Mouse (Mus musculus) lung, embryonic 16.5 days (tissue): Measurements from ENCODE around the gene Cemip. TPM values are rescaled to one million over a fixed set of nuclear protein-coding genes. Genes with fewer than 3 reads are reported as not detected.

Source experiments
- ATAC-seq: fragments of 200-750 bp; cut with Nextera tagmentation; 2 replicates; pipeline ENCODE4 v1.8.0; 2017; ENCODE audit warnings: low read depth, mild to moderate bottlenecking, moderate library complexity
- H3K27ac ChIP-seq: fragments of 300-500 bp; sonication (generic); 2 replicates; pipeline ENCODE4 v1.5.1; 2014; ENCODE audit warnings: mild to moderate bottlenecking, control low read depth, low read length
- H3K27me3 ChIP-seq: fragments of 300-500 bp; sonication (generic); 2 replicates; pipeline ENCODE4 v1.6.1; 2014; ENCODE audit warnings: low read depth, low read length, mixed read lengths; ENCODE audit not compliant: control insufficient read depth, insufficient read depth
- H3K36me3 ChIP-seq: fragments of 300-500 bp; sonication (generic); 2 replicates; pipeline ENCODE4 v1.6.1; 2014; ENCODE audit warnings: low read length; ENCODE audit not compliant: control insufficient read depth, insufficient read depth
- H3K4me1 ChIP-seq: fragments of 300-500 bp; sonication (generic); replicated peaks from 2 replicates; pipeline ENCODE4 v1.6.1; 2014; ENCODE audit warnings: low read length, mixed read lengths; ENCODE audit not compliant: control insufficient read depth, insufficient read depth
- H3K4me2 ChIP-seq: fragments of 300-500 bp; sonication (generic); 2 replicates; pipeline ENCODE4 v1.6.1; 2014; ENCODE audit warnings: low read depth, low read length, control low read depth
- H3K4me3 ChIP-seq: fragments of 300-500 bp; sonication (generic); 2 replicates; pipeline ENCODE4 v1.5.1; 2014; ENCODE audit warnings: mild to moderate bottlenecking, low read length, control low read depth
- H3K9ac ChIP-seq: fragments of 300-500 bp; sonication (generic); 2 replicates; pipeline ENCODE4 v1.6.1; 2014; ENCODE audit warnings: low read length, control low read depth
- H3K9me3 ChIP-seq: fragments of 300-500 bp; sonication (generic); 2 replicates; pipeline ENCODE4 v1.6.1; 2016; ENCODE audit warnings: low read length; ENCODE audit not compliant: control insufficient read depth
- WGBS: fragments of 180-500 bp; shearing (Covaris S2); extraction: QIAGEN DNeasy Blood & Tissue Kit; methylation state at CpG from one replicate; pipeline ENCODE4 v1.1.7; 2014; 5-methylcytosine and 5-hydroxymethylcytosine counted together
- polyA plus RNA-seq: library from polyadenylated mRNA; unstranded; fragments of >200 nt; fragmentation: Nextera tagmentation; extraction: Ambion mirVana; gene quantifications from 2 replicates; pipeline ENCODE4 v1.2.1, GENCODE M21; 2015

Cemip gene
- polyA plus RNA-seq, 1 experiment from 2014 or later = 1.4 TPM

DNA sequence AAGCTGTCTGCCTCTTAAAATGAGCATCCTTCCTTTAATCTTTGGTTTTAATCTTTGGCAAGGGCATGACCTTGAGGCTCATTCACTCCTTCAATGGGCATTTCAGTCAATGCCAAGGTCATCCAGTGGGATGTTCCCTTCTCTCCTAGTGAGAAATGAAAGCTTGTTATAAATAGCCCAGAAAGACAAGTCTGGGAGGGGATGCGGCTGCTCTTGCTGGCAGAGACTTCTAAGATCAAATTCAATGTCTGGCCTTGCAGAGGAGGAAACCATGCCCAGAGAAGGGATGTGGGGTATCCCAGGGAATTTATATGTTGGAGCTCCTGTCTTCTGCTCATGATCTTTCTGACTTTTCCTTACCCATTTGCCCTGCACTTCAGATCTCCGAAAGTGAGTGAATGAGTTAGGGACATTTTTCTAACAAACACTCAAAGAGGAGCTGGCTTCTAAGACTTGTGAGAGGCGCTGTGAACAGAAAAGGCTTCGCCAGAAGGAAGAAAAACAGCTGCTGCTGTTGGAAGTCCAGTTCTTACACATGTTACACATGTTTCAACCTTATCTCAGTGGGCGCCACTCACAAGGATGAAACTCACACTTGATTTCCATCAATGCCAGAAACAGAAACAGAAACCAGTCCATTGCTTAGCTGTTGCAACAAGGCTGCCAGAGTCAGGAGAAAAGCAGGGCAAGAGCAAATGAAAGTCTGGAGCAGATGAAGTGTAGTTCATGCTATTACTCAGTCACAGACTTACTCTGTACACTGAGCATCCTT is 120.1 kb downstream of the Cemip start:
- ATAC-seq = peak; percentile 87
- Histone ChIP-seq H3K27ac (peak overlapping the region; percentile 37; the same call in 1 of the 2 replicates), H3K4me1 (no peaks in the 10 kb centered on the region)

GRCm38 (mm10) chr7:83965181-83965580 is 121.1 kb downstream of the Cemip start:
- H3K9ac ChIP-seq = no peak overlapping the region
- H3K4me2 ChIP-seq = no peak overlapping the region
- no peaks in the 10 kb centered on the region for H3K36me3 ChIP-seq
- no peak for ATAC-seq
- H3K4me3 ChIP-seq = no peak overlapping the region
- no peaks in the 10 kb centered on the region for H3K4me1 ChIP-seq
- no peaks in the 10 kb centered on the region for H3K27me3 ChIP-seq
- H3K9me3 ChIP-seq = no peaks in the 10 kb centered on the region
- H3K27ac ChIP-seq = no peak overlapping the region

More for the DNA sequence above, 120.1 kb downstream of the Cemip start:
- Histone ChIP-seq H3K4me2 (no peak overlapping the region), H3K9me3 (no peaks in the 10 kb centered on the region), H3K4me3 (no peak overlapping the region), H3K27me3 (no peaks in the 10 kb centered on the region), H3K36me3 (no peaks in the 10 kb centered on the region), H3K9ac (no peak overlapping the region)
- WGBS = 28% methylated on average over 5 of the region's 5 CpGs

GRCm38 (mm10) chr7:83952511-83952910 is 133.8 kb downstream of the Cemip start:
- ATAC-seq = no peak
- no peak overlapping the region for H3K27ac ChIP-seq
- H3K4me2 ChIP-seq = no peak overlapping the region
- H3K9me3 ChIP-seq = no peaks in the 10 kb centered on the region
- H3K27me3 ChIP-seq = no peaks in the 10 kb centered on the region
- no peak overlapping the region for H3K9ac ChIP-seq
- H3K36me3 ChIP-seq = no peaks in the 10 kb centered on the region
- 88% methylated on average over 9 of the region's 9 CpGs for WGBS
- no peak overlapping the region for H3K4me3 ChIP-seq
- no peaks in the 10 kb centered on the region for H3K4me1 ChIP-seq

DNA sequence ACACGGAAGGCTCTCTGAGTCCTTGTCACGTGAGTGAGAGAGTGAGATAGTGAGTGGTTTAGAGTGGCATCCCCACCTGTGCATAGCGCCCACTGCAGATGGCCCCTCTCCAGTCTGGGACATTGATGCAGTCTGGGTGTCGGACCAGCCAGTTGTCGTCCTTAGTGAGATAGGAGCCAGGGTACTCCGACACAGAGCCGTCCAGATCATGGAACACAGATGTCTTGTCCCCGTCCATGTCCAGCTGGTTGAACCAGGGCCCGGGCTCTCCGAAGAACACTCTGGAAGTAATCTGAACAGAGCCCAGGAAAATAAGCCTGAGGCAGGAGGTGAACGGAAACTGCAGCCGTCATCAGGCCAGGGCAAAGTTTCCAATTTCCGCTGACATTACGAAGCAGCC is 135.0 kb downstream of the Cemip start:
- no peak for ATAC-seq
- 84% methylated on average over 14 of the region's 14 CpGs for WGBS
- Histone ChIP-seq H3K4me1 (no peaks in the 10 kb centered on the region), H3K27me3 (no peaks in the 10 kb centered on the region), H3K9me3 (no peaks in the 10 kb centered on the region), H3K27ac (no peak overlapping the region), H3K4me3 (no peak overlapping the region), H3K4me2 (no peak overlapping the region), H3K9ac (no peak overlapping the region), H3K36me3 (no peaks in the 10 kb centered on the region)

GRCm38 (mm10) chr7:83949662-83950061 is 136.6 kb downstream of the Cemip start:
- no peak for ATAC-seq
- 71% methylated on average over 6 of the region's 6 CpGs for WGBS
- H3K27me3 ChIP-seq = no peaks in the 10 kb centered on the region
- no peak overlapping the region for H3K4me3 ChIP-seq
- H3K4me2 ChIP-seq = no peak overlapping the region
- no peaks in the 10 kb centered on the region for H3K4me1 ChIP-seq
- H3K36me3 ChIP-seq = no peaks in the 10 kb centered on the region
- no peaks in the 10 kb centered on the region for H3K9me3 ChIP-seq
- H3K9ac ChIP-seq = no peak overlapping the region
- H3K27ac ChIP-seq = no peak overlapping the region

DNA sequence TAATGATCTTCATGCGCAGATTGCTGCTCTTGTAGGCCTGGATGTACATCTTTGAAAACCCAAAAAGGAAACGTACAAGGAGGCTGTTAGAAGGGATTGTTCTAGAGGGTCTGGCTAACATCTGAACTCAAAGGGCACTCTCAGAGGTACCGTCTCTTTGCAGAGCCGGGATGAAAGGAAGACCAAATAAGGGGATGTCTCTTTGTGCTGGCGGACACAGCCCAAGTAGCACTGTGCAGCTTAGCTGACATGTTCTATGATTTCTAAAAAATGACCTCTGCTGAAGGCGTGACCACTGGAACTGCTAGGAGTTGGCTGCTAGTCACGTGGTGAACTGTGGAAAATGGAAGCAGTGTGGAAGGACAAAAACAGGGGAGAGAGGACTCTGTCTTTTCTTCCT is 137.6 kb downstream of the Cemip start:
- no peaks in the 10 kb centered on the region for H3K36me3 ChIP-seq
- H3K4me3 ChIP-seq = no peak overlapping the region
- H3K9ac ChIP-seq = no peak overlapping the region
- no peak overlapping the region for H3K4me2 ChIP-seq
- H3K27me3 ChIP-seq = no peaks in the 10 kb centered on the region
- no peaks in the 10 kb centered on the region for H3K4me1 ChIP-seq
- H3K9me3 ChIP-seq = no peaks in the 10 kb centered on the region
- no peak overlapping the region for H3K27ac ChIP-seq
- WGBS = 64% methylated on average over 7 of the region's 7 CpGs
- ATAC-seq = no peak

- ATAC-seq = no peak
- Histone ChIP-seq H3K27me3 (no peaks in the 10 kb centered on the region), H3K4me1 (no peaks in the 10 kb centered on the region), H3K9ac (no peak overlapping the region), H3K27ac (no peak overlapping the region), H3K36me3 (no peaks in the 10 kb centered on the region), H3K4me3 (no peak overlapping the region), H3K4me2 (no peak overlapping the region), H3K9me3 (no peaks in the 10 kb centered on the region)
- 84% methylated on average over 8 of the region's 8 CpGs for WGBS
These were observed 144.6 kb downstream of the Cemip start for GRCm38 (mm10) chr7:83941701-83942101.

- Histone ChIP-seq H3K4me1 (no peaks in the 10 kb centered on the region), H3K9ac (no peak overlapping the region), H3K27me3 (no peaks in the 10 kb centered on the region), H3K4me3 (no peak overlapping the region), H3K36me3 (no peaks in the 10 kb centered on the region), H3K27ac (no peak overlapping the region), H3K4me2 (no peak overlapping the region), H3K9me3 (no peaks in the 10 kb centered on the region)
- ATAC-seq = no peak
- WGBS = 66% methylated on average over 2 of the region's 2 CpGs
These were observed 146.2 kb downstream of the Cemip start for GRCm38 (mm10) chr7:83940136-83940535.

DNA sequence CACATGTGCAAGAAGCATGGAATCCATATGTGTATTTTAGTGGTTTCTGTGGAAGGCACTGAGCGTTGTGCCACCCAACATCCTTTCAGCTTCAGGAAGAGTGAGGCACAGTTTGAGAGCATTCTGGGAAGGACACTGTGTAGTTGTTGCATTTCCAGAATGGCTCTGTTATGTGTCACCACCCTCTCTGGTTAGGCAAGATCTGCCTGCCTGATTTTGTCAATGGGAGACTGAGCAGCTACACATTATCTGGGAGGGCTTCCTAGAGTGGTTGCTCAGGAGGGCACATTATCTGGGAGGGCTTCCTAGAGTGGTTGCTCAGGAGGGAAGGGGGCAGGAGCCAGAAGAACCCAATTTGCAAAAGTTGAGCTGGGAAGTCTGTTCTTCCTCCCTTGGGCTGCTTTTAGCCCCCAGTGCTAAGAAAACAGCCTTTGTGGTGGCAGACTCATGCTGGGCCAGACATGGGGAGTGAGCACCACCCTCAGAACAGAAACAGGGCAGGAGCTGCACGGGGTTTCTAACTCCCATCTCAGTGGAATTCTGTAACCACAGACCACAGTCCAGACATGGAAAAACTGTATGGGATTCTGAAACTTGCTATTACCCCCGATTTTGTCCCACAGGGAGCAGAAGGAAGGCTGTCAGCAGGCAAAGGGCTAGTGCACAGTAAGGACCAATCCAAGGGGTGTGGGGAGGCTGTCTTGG is 147.1 kb downstream of the Cemip start:
- no peak overlapping the region for H3K4me3 ChIP-seq
- H3K4me1 ChIP-seq = no peaks in the 10 kb centered on the region
- whole genome bisulfite sequencing = 66% methylated on average over 3 of the region's 3 CpGs
- H3K9me3 ChIP-seq = no peaks in the 10 kb centered on the region
- ATAC-seq = no peak
- no peak overlapping the region for H3K27ac ChIP-seq
- H3K36me3 ChIP-seq = no peaks in the 10 kb centered on the region
- no peak overlapping the region for H3K4me2 ChIP-seq
- H3K9ac ChIP-seq = no peak overlapping the region
- no peaks in the 10 kb centered on the region for H3K27me3 ChIP-seq
